Mouse (Mus musculus): ENCODE data around the gene Fgd5.

DNA sequence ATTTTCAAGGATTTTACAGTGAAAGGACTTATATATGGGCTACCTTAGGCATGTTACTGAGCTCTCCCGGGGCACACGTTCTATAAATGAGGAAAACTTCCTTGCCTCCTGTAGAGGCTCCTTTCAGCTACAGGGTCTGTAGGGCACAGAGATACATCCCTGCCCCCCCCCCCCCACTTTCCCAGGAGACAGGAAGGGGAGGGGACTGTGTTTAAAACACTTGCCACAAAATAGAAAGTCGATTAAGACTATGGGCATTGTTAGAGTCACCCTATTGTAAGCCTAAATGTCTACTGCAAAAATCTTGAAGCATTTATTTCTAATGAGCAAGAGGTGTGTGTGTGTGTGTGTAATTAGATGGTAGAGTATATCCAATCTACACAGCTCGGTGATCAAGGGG is 111.8 kb downstream of the Fgd5 start:
- TF ChIP-seq CTCF (IDR thresholded peaks at IDR 0.05; ENCODE audit: control insufficient read depth, insufficient read depth, insufficient replicate concordance, low read depth, low read length) (no peak), POLR2A (IDR thresholded peaks at IDR 0.05; ENCODE audit: control insufficient read depth, low read depth, low read length) (no peak)

Data from testis, adult 2 months (tissue).